Mouse (Mus musculus): Measurements from ENCODE around the gene Tmprss11f.

GRCm38 (mm10) chr5:86482562-86482961 lies 149.7 kb downstream of the Tmprss11f start:
- TF ChIP-seq CTCF (IDR thresholded peaks at IDR 0.05; ENCODE audit: borderline replicate concordance, control insufficient read depth, extremely low read depth, insufficient read depth, low read length, poor library complexity), result no peak
- TF ChIP-seq POLR2A (IDR thresholded peaks at IDR 0.05; ENCODE audit: control insufficient read depth, extremely low read depth, insufficient read depth, low read length, poor library complexity), result no peak
